In genomic region chr15:84625712-84626414, GRCm38 (mm10) we compare ENCODE assay signal across 9 mouse cellular contexts. TPM values are rescaled to one million over a fixed set of nuclear protein-coding genes. Genes with fewer than 3 reads are reported as not detected.
A peak's percentile ranks its signal among the peaks of the same experiment; 100 is the strongest.
DNase-seq lines count a peak whose midpoint lies in the region; ATAC-seq lines count a peak whose summit lies in the region.
"Had no signal": no experiment of that assay in that cellular context is flagged by ENCODE, and none has a peak within 500 bp of the region (broad histone marks: within the 10 kb centered on the region; RNA-seq: fewer than 3 reads in every experiment).

No protein-coding gene starts in this region.

- H3K9me3 ChIP-seq in hindbrain, embryonic 11.5 days (ENCODE audit: control insufficient read depth, low read length), result no peaks in the 10 kb centered on the region
- H3K9me3 ChIP-seq in hindbrain, embryonic 10.5 days, result no peaks in the 10 kb centered on the region
- H3K9me3 ChIP-seq in kidney, embryonic 16.5 days (ENCODE audit: low read length), result no peaks in the 10 kb centered on the region
- H3K9me3 ChIP-seq in midbrain, embryonic 14.5 days (ENCODE audit: control insufficient read depth, low read length), result no peaks in the 10 kb centered on the region

- no peak overlapping the region for H3K9ac ChIP-seq in hindbrain, embryonic 11.5 days (ENCODE audit: low read depth, low read length)
- no peak overlapping the region for H3K9ac ChIP-seq in kidney, embryonic 16.5 days (replicated peaks; ENCODE audit: low read length)
- no peak overlapping the region for H3K9ac ChIP-seq in midbrain, embryonic 14.5 days (replicated peaks; ENCODE audit: low read length)

- no peak overlapping the region for H3K4me2 ChIP-seq in hindbrain, embryonic 11.5 days (replicated peaks; ENCODE audit: low read depth, low read length)
- H3K4me2 ChIP-seq in kidney, embryonic 16.5 days (replicated peaks; ENCODE audit: low read depth, low read length), result no peak overlapping the region
- H3K4me2 ChIP-seq in midbrain, embryonic 14.5 days (ENCODE audit: low read length), result no peak overlapping the region

- H3K27ac ChIP-seq in hindbrain, embryonic 11.5 days (ENCODE audit: low read depth, low read length), result no peak overlapping the region
- no peak overlapping the region for H3K27ac ChIP-seq in hindbrain, embryonic 10.5 days
- no peak overlapping the region for H3K27ac ChIP-seq in kidney, embryonic 16.5 days (ENCODE audit: low read length)
- H3K27ac ChIP-seq in midbrain, embryonic 14.5 days (replicated peaks; ENCODE audit: low read depth, low read length), result no peak overlapping the region

- DNase-seq in hindbrain, embryonic 11.5 days (ENCODE audit: low spot score), result peak; percentile 41
- no peak for DNase-seq in hindbrain, embryonic 10.5 days (ENCODE audit: low spot score)
- peak; percentile 85 for DNase-seq in midbrain, embryonic 14.5 days
- no peak for DNase-seq in left cerebral cortex, adult 18-20 months (ENCODE audit: low spot score in 2 of 2)
- no peak for DNase-seq in cerebellum, postnatal 4 days (ENCODE audit: low spot score in 2 of 2)
- DNase-seq in right cerebral cortex, adult 2 months (ENCODE audit: low spot score in 2 of 2), result no peak

- 75% methylated on average over 6 of the region's 6 CpGs for WGBS in hindbrain, embryonic 11.5 days
- 76% methylated on average over 6 of the region's 6 CpGs for WGBS in hindbrain, embryonic 10.5 days
- 63% methylated on average over 6 of the region's 6 CpGs for WGBS in kidney, embryonic 16.5 days
- WGBS in midbrain, embryonic 14.5 days, result 61% methylated on average over 6 of the region's 6 CpGs

- H3K27me3 ChIP-seq in hindbrain, embryonic 11.5 days (ENCODE audit: control insufficient read depth, insufficient read depth, low read length), result no peaks in the 10 kb centered on the region
- H3K27me3 ChIP-seq in hindbrain, embryonic 10.5 days (ENCODE audit: insufficient read depth, poor library complexity, severe bottlenecking), result peaks cover 18% of the 10 kb centered on the region
- H3K27me3 ChIP-seq in kidney, embryonic 16.5 days (ENCODE audit: insufficient read depth, low read length), result no peaks in the 10 kb centered on the region
- no peaks in the 10 kb centered on the region for H3K27me3 ChIP-seq in midbrain, embryonic 14.5 days (ENCODE audit: control insufficient read depth, insufficient read depth, low read length)

- no peak for ATAC-seq in hindbrain, embryonic 11.5 days (ENCODE audit: low FRiP score)
- peak; percentile 82 for ATAC-seq in granulocyte monocyte progenitor cell, adult 5-6 weeks (replicated peaks; ENCODE audit: poor library complexity, severe bottlenecking)
- peak; percentile 47; the same call in 1 of the 2 replicates for ATAC-seq in kidney, embryonic 16.5 days (ENCODE audit: low FRiP score, low TSS enrichment)
- 0 out of 2 replicates have a peak, but pooled peaks have one; percentile 22 for ATAC-seq in midbrain, embryonic 14.5 days (ENCODE audit: low FRiP score, low TSS enrichment)

- H3K4me1 ChIP-seq in hindbrain, embryonic 11.5 days (replicated peaks; ENCODE audit: control insufficient read depth, insufficient read depth, low read length), result peaks cover 11% of the 10 kb centered on the region
- H3K4me1 ChIP-seq in hindbrain, embryonic 10.5 days (replicated peaks), result peaks cover 33% of the 10 kb centered on the region
- H3K4me1 ChIP-seq in kidney, embryonic 16.5 days (ENCODE audit: insufficient read depth, low read length), result peaks cover 3% of the 10 kb centered on the region; the same call in 1 of the 2 replicates
- peaks cover 49% of the 10 kb centered on the region for H3K4me1 ChIP-seq in midbrain, embryonic 14.5 days (ENCODE audit: control insufficient read depth, insufficient read depth, low read length)

- no peak overlapping the region for H3K4me3 ChIP-seq in hindbrain, embryonic 11.5 days (ENCODE audit: low read depth, low read length)
- no peak overlapping the region for H3K4me3 ChIP-seq in hindbrain, embryonic 10.5 days
- no peak overlapping the region for H3K4me3 ChIP-seq in kidney, embryonic 16.5 days (ENCODE audit: low read length)
- H3K4me3 ChIP-seq in midbrain, embryonic 14.5 days (replicated peaks; ENCODE audit: low read depth, low read length), result no peak overlapping the region
- H3K4me3 ChIP-seq: erythroblast, embryonic 14.5 days had no signal

- H3K36me3 ChIP-seq in hindbrain, embryonic 11.5 days (ENCODE audit: control insufficient read depth, insufficient read depth, low read length), result no peaks in the 10 kb centered on the region
- no peaks in the 10 kb centered on the region for H3K36me3 ChIP-seq in hindbrain, embryonic 10.5 days
- H3K36me3 ChIP-seq in kidney, embryonic 16.5 days (ENCODE audit: insufficient read depth, low read length), result no peaks in the 10 kb centered on the region
- H3K36me3 ChIP-seq in midbrain, embryonic 14.5 days (ENCODE audit: control insufficient read depth, insufficient read depth, low read length), result no peaks in the 10 kb centered on the region

RNA-seq across cellular contexts. Expression of gene Prr5, which starts 43.6 kb away (rescaled TPM):
- 12.1 and 13.9 TPM in 2 replicates for polyA plus RNA-seq in hindbrain, embryonic 11.5 days (2014; fragmentation: Nextera tagmentation; extraction: Ambion mirVana)
- 17.9 and 20.4 TPM in 2 replicates for polyA plus RNA-seq in hindbrain, embryonic 10.5 days (2016; fragmentation: Nextera tagmentation; extraction: Ambion mirVana)
- 16.4 and 16.9 TPM in 2 replicates for total RNA-seq in granulocyte monocyte progenitor cell, adult 5-6 weeks (2014; fragmentation: Nextera tagmentation)
- total RNA-seq in granulocyte monocyte progenitor cell, adult 5-6 weeks (2017), result 3.9 and 4.9 TPM in 2 replicates
- polyA plus RNA-seq in kidney, embryonic 16.5 days (2015; fragmentation: Nextera tagmentation; extraction: Ambion mirVana), result 43.4 and 44.1 TPM in 2 replicates
- 19.5 and 19.9 TPM in 2 replicates for polyA plus RNA-seq in midbrain, embryonic 14.5 days (2014; fragmentation: Nextera tagmentation; extraction: Ambion mirVana)
- total RNA-seq in left cerebral cortex, adult 18-20 months (2021), result 10 to 100 TPM in 1 of 2 experiments, 1 to 10 TPM in 1; 9.2 to 10.8 TPM

Comparison
In these comparisons a context has a peak if more than half of its experiments do, and no peak if none do; other contexts are left out.
1. DNase-seq: peak in hindbrain, embryonic 11.5 days (single experiment) and midbrain, embryonic 14.5 days (single experiment); none in hindbrain, embryonic 10.5 days (single experiment), left cerebral cortex, adult 18-20 months (0 of 2), cerebellum, postnatal 4 days (0 of 2) and right cerebral cortex, adult 2 months (0 of 2).